Comparison of ENCODE assay signal across 10 mouse cellular contexts in the genomic region with DNA sequence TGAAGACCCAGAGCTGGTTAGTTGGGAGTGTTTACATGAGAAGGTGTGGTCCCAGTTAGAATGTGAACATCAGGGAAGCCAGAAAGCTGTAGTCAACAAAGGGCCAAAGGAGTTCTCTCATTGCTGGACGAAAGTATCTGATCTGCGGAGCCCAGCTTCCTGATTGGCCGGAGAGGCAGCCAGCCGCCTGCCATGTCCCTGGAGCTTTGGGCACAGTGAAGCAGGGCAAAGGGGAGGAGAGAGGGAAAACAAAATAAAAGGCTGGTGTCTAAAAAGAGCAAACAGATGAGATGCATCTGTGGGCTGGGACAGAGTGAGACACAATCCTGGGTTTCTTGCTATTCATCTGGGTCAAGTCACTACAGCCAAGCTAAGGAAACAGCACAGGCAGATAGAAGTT. TPM values are rescaled to one million over a fixed set of nuclear protein-coding genes. Genes with fewer than 3 reads are reported as not detected.
DNase-seq lines count a peak whose midpoint lies in the region; ATAC-seq and TF ChIP-seq lines count a peak whose summit lies in the region.
"Had no signal": no experiment of that assay in that cellular context is flagged by ENCODE, and none has a peak within 500 bp of the region (broad histone marks: within the 10 kb centered on the region; RNA-seq: fewer than 3 reads in every experiment).

No protein-coding gene starts in this region.

- no peak overlapping the region for H3K4me2 ChIP-seq in forebrain, postnatal 0 days (ENCODE audit: low read depth)
- H3K4me2 ChIP-seq in forebrain, embryonic 11.5 days (ENCODE audit: low read depth, low read length, severe bottlenecking): no peak overlapping the region
- H3K4me2 ChIP-seq in lung, embryonic 14.5 days: no peak overlapping the region
- H3K4me2 ChIP-seq: embryonic facial prominence, embryonic 13.5 days; heart, embryonic 13.5 days had no signal

- WGBS in forebrain, postnatal 0 days: 62% methylated on average over 4 of the region's 4 CpGs
- WGBS in forebrain, embryonic 11.5 days: 47% methylated on average over 4 of the region's 4 CpGs
- WGBS in lung, embryonic 14.5 days: 61% methylated on average over 4 of the region's 4 CpGs

- intact Hi-C loops in left cerebral cortex, postnatal 4 days (cut with DNase I): loop anchor here (10.0 kb wide), 1 partner anchor 479 kb away; no protein-coding TSS in a partner anchor

- H3K27ac ChIP-seq in forebrain, postnatal 0 days (ENCODE audit: low read depth, low read length): no peak overlapping the region; the same call in 1 of the 2 replicates
- H3K27ac ChIP-seq in forebrain, embryonic 11.5 days (ENCODE audit: low read depth, low read length): no peak overlapping the region
- no peak overlapping the region for H3K27ac ChIP-seq in lung, embryonic 14.5 days (ENCODE audit: low read depth)
- H3K27ac ChIP-seq: heart, embryonic 13.5 days had no signal

- no peaks in the 10 kb centered on the region; the same call in 1 of the 2 replicates for H3K36me3 ChIP-seq in forebrain, postnatal 0 days (ENCODE audit: insufficient read depth)
- no peaks in the 10 kb centered on the region for H3K36me3 ChIP-seq in forebrain, embryonic 11.5 days (ENCODE audit: control insufficient read depth, insufficient read depth, low read length)
- peaks cover 11% of the 10 kb centered on the region for H3K36me3 ChIP-seq in lung, embryonic 14.5 days (ENCODE audit: insufficient read depth)

- H3K4me1 ChIP-seq in forebrain, postnatal 0 days (ENCODE audit: insufficient read depth): no peaks in the 10 kb centered on the region
- 0 out of 2 replicates have a peak, but pooled peaks cover 4% of the 10 kb centered on the region for H3K4me1 ChIP-seq in forebrain, embryonic 11.5 days (replicated peaks; ENCODE audit: control insufficient read depth, insufficient read depth, low read length)
- peaks cover 10% of the 10 kb centered on the region for H3K4me1 ChIP-seq in lung, embryonic 14.5 days (ENCODE audit: insufficient read depth)

- no peak overlapping the region for H3K9ac ChIP-seq in forebrain, postnatal 0 days
- no peak overlapping the region for H3K9ac ChIP-seq in forebrain, embryonic 11.5 days (ENCODE audit: low read length)
- H3K9ac ChIP-seq in lung, embryonic 14.5 days: no peak overlapping the region
- H3K9ac ChIP-seq: embryonic facial prominence, embryonic 13.5 days; heart, embryonic 13.5 days had no signal

- no peak overlapping the region for H3K4me3 ChIP-seq in forebrain, postnatal 0 days (ENCODE audit: low read depth, low read length)
- H3K4me3 ChIP-seq in forebrain, embryonic 11.5 days (ENCODE audit: low read depth, low read length): no peak overlapping the region
- no peak overlapping the region for H3K4me3 ChIP-seq in lung, embryonic 14.5 days (ENCODE audit: low read depth, low read length)
- H3K4me3 ChIP-seq: embryonic facial prominence, embryonic 13.5 days; heart, embryonic 13.5 days had no signal

- no peak for DNase-seq in forebrain, postnatal 0 days
- DNase-seq in forebrain, embryonic 11.5 days (ENCODE audit: low spot score): no peak
- DNase-seq in left cerebral cortex, postnatal 4 days: peak; percentile 20
- no peak for DNase-seq in left cerebral cortex, adult 9 months (ENCODE audit: low spot score in 2 of 2)
- peak; percentile 8 for DNase-seq in brain, embryonic 14.5 days (ENCODE audit: low read depth)
- DNase-seq in lung, embryonic 14.5 days: peak; percentile 42
- no peak for DNase-seq in right cerebral cortex, adult 2 months (ENCODE audit: low spot score in 2 of 2)
- DNase-seq in layer of hippocampus, adult 9-10 months (ENCODE audit: low spot score): no peak

- TF ChIP-seq CTCF in forebrain, postnatal 0 days (IDR thresholded peaks at IDR 0.05; ENCODE audit: low read depth): no peak
- TF ChIP-seq CTCF in brain, embryonic 14.5 days (IDR thresholded peaks at IDR 0.05; ENCODE audit: borderline replicate concordance, extremely low read depth, insufficient read depth, insufficient read length): no peak
- no peak for TF ChIP-seq CTCF in lung, embryonic 14.5 days (IDR thresholded peaks at IDR 0.05; ENCODE audit: low read depth)

- no peaks in the 10 kb centered on the region for H3K27me3 ChIP-seq in forebrain, postnatal 0 days (ENCODE audit: insufficient read depth, low read length)
- H3K27me3 ChIP-seq in forebrain, embryonic 11.5 days (ENCODE audit: control insufficient read depth, insufficient read depth, low read length): no peaks in the 10 kb centered on the region
- no peaks in the 10 kb centered on the region for H3K27me3 ChIP-seq in lung, embryonic 14.5 days (ENCODE audit: insufficient read depth, low read length)
- H3K27me3 ChIP-seq: embryonic facial prominence, embryonic 13.5 days; heart, embryonic 13.5 days had no signal

- no peaks in the 10 kb centered on the region for H3K9me3 ChIP-seq in forebrain, postnatal 0 days (ENCODE audit: low read length)
- H3K9me3 ChIP-seq in forebrain, embryonic 11.5 days (ENCODE audit: control insufficient read depth, low read length): no peaks in the 10 kb centered on the region
- H3K9me3 ChIP-seq in lung, embryonic 14.5 days (ENCODE audit: low read depth, low read length): no peaks in the 10 kb centered on the region
- H3K9me3 ChIP-seq: embryonic facial prominence, embryonic 13.5 days; heart, embryonic 13.5 days had no signal

- TF ChIP-seq POLR2A in brain, embryonic 14.5 days (IDR thresholded peaks at IDR 0.05; ENCODE audit: borderline replicate concordance, extremely low read depth, insufficient read depth, insufficient read length, poor library complexity, severe bottlenecking): no peak

- ATAC-seq in forebrain, postnatal 0 days: peak; percentile 40
- no peak; the same call in 1 of the 2 replicates for ATAC-seq in forebrain, embryonic 11.5 days (replicated peaks; ENCODE audit: low FRiP score)
- no peak for ATAC-seq in lung, embryonic 14.5 days (ENCODE audit: insufficient read depth)

RNA-seq across cellular contexts. Expression of gene Abca1, which starts 44.3 kb away (rescaled TPM):
- total RNA-seq in forebrain, postnatal 0 days (2014; rRNA removed): 26.4 and 39.2 TPM in 2 replicates
- 3.7 and 6.3 TPM in 2 replicates for polyA plus RNA-seq in forebrain, postnatal 0 days (2015; fragmentation: Nextera tagmentation; extraction: Ambion mirVana)
- 5.0 and 5.6 TPM in 2 replicates for polyA plus RNA-seq in forebrain, embryonic 11.5 days (2014; fragmentation: Nextera tagmentation; extraction: Ambion mirVana)
- total RNA-seq in left cerebral cortex, postnatal 4 days (2021): 10 to 100 TPM; 34.3 to 34.8 TPM
- 9.1 and 15.9 TPM in 2 replicates for polyA plus RNA-seq in brain, embryonic 14.5 days (2012; rRNA removed)
- 13.6 and 14.3 TPM in 2 replicates for polyA plus RNA-seq in lung, embryonic 14.5 days (2014; fragmentation: Nextera tagmentation; extraction: Ambion mirVana)

Comparison
In these comparisons a context has a peak if more than half of its experiments do, and no peak if none do; other contexts are left out.
1. DNase-seq: peak in left cerebral cortex, postnatal 4 days (single experiment), brain, embryonic 14.5 days (single experiment) and lung, embryonic 14.5 days (single experiment); none in forebrain, postnatal 0 days (single experiment), forebrain, embryonic 11.5 days (single experiment), left cerebral cortex, adult 9 months (0 of 2), right cerebral cortex, adult 2 months (0 of 2) and layer of hippocampus, adult 9-10 months (single experiment).